Mouse (Mus musculus): ENCODE measurements at regions not wholly inside any gene's neighbourhood (a gene's known extent, or its start where the extent isn't known, plus 50 kb on each side); places are given as distances from the start of the nearest gene placed in this dataset.

- H3K27me3 ChIP-seq (ENCODE audit: low read depth, poor library complexity, severe bottlenecking): no peaks in the 10 kb centered on the region
- WGBS: 74% methylated on average over 12 of the region's 12 CpGs
- no peak overlapping the region for H3K4me3 ChIP-seq
- peaks cover 9% of the 10 kb centered on the region for H3K4me1 ChIP-seq
- 0 out of 2 replicates have a peak overlapping the region, but pooled peaks have one; percentile 4 for H3K27ac ChIP-seq (replicated peaks)
- DNase-seq (ENCODE audit: low spot score): peak; percentile 14
- no peaks in the 10 kb centered on the region for H3K9me3 ChIP-seq (replicated peaks)
- no peaks in the 10 kb centered on the region for H3K36me3 ChIP-seq
Observed at GRCm38 (mm10) chr16:87645526-87646434, 53.0 kb upstream of the Bach1 start.

- no peak overlapping the region for H3K27ac ChIP-seq (replicated peaks)
- 82% methylated on average over 9 of the region's 9 CpGs for WGBS
- H3K4me1 ChIP-seq: peaks cover 9% of the 10 kb centered on the region
- H3K27me3 ChIP-seq (ENCODE audit: low read depth, poor library complexity, severe bottlenecking): no peaks in the 10 kb centered on the region
- DNase-seq (ENCODE audit: low spot score): no peak
- H3K9me3 ChIP-seq (replicated peaks): no peaks in the 10 kb centered on the region
- no peak overlapping the region for H3K4me3 ChIP-seq
- H3K36me3 ChIP-seq: no peaks in the 10 kb centered on the region
Observed at GRCm38 (mm10) chr16:87646435-87647062, 52.2 kb upstream of the Bach1 start.
